Mouse (Mus musculus) ES-E14 (cell line): ENCODE measurements around the gene Uggt2. TPM values are rescaled to one million over a fixed set of nuclear protein-coding genes. Genes with fewer than 3 reads are reported as not detected.

Experiments
- DNase-seq: peaks from one replicate; pipeline ENCODE4 v3.0.0-alpha.2; 2013; ENCODE audit warnings: low read depth, low spot score
- H3K27ac ChIP-seq: 2 replicates; pipeline ENCODE4 v1.5.1; 2012; ENCODE audit warnings: low read depth, mild to moderate bottlenecking, low read length, moderate library complexity, mixed read lengths; ENCODE audit not compliant: poor library complexity, insufficient read depth, severe bottlenecking
- H3K36me3 ChIP-seq: 2 replicates; pipeline ENCODE4 v1.6.1; 2012; ENCODE audit warnings: mild to moderate bottlenecking, low read length, moderate library complexity, mixed read lengths; ENCODE audit not compliant: control insufficient read depth, poor library complexity, insufficient read depth, severe bottlenecking
- H3K4me1 ChIP-seq, 2 experiments: fragments of 150-350 bp in 1 of 2; sonication (generic) in 1 of 2; 2 replicates each; pipeline ENCODE4 v1.6.1; 2012; ENCODE audit warnings: low read length in 2 of 2, mild to moderate bottlenecking in 1 of 2, mixed read lengths in 1 of 2; ENCODE audit not compliant: control insufficient read depth in 2 of 2, insufficient read depth in 2 of 2, poor library complexity in 1 of 2
- H3K4me3 ChIP-seq, 2 experiments: fragments of 150-350 bp in 1 of 2; sonication (generic) in 1 of 2; 2 replicates each; pipeline ENCODE4 v1.5.1; 2012; ENCODE audit warnings: low read length in 2 of 2, low read depth in 1 of 2, mild to moderate bottlenecking in 1 of 2, mixed read lengths in 1 of 2; ENCODE audit not compliant: insufficient read depth in 1 of 2, poor library complexity in 1 of 2, severe bottlenecking in 1 of 2
- H3K9ac ChIP-seq: 2 replicates; pipeline ENCODE4 v1.6.1; 2012; ENCODE audit warnings: low read depth, mild to moderate bottlenecking, low read length, mixed read lengths; ENCODE audit not compliant: poor library complexity, insufficient read depth, severe bottlenecking
- H3K9me3 ChIP-seq: fragments of 150-350 bp; sonication (generic); 2 replicates; pipeline ENCODE4 v1.6.1; 2012; ENCODE audit warnings: low read depth, mild to moderate bottlenecking, low read length; ENCODE audit not compliant: control insufficient read depth, insufficient read depth
- CHD2 ChIP-seq: IDR thresholded peaks from 2 replicates; pipeline ENCODE4 v1.6.1; 2014; ENCODE audit warnings: mild to moderate bottlenecking, low read depth, low read length, inconsistent platforms
- HCFC1 ChIP-seq: IDR thresholded peaks from 2 replicates; pipeline ENCODE4 v1.6.1; 2012; ENCODE audit warnings: low read length, inconsistent platforms, borderline replicate concordance; ENCODE audit not compliant: insufficient read depth
- MAFK ChIP-seq: IDR thresholded peaks from 2 replicates; pipeline ENCODE4 v1.6.1; 2014; ENCODE audit warnings: mild to moderate bottlenecking, low read depth, low read length, inconsistent platforms; ENCODE audit not compliant: insufficient read depth
- ZC3H11A ChIP-seq: IDR thresholded peaks from 2 replicates; pipeline ENCODE4 v1.6.1; 2012; ENCODE audit warnings: low read depth, mild to moderate bottlenecking, inconsistent platforms, low read length, borderline replicate concordance
- ZNF384 ChIP-seq: IDR thresholded peaks from 2 replicates; pipeline ENCODE4 v1.6.1; 2012; ENCODE audit warnings: low read depth, low read length, inconsistent platforms
- in situ Hi-C, 2 experiments: fragments of 600-800 bp; cut with MboI; formaldehyde crosslinking; loops; one replicate each; pipeline ENCODE4 v1.15.1; 2025; ENCODE audit warnings: low sequenced_read_pairs in 2 of 2, inconsistent platforms in 1 of 2; ENCODE audit not compliant: unreplicated experiment in 2 of 2
- total RNA-seq: library from RNA; depleted of rRNA; stranded (reverse); fragments of 300-350 nt; gene quantifications from 2 replicates; pipeline ENCODE4 v1.2.3, GENCODE M21; 2012

Uggt2 gene
- total RNA-seq, 1 experiment, result 5.4 TPM

DNA sequence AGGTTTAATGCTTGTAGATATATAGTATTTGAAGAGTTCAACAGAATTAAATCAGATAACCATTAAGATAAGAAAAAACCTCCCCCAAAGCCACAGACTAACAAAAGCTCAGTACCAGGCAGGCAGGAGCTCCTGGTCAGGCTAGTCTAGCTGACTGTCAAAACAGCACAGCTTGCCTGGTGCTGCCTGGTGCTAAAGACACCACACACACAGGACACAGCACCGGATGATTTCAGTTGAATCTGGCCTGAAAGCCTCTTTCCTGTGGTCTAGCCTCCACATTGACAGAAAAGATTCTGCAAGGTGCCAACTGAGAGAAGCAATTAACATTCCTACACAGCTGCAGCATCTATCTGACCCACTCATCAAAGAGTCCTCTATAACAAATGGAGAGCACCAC, 37.4 kb downstream of the Uggt2 start:
- Histone ChIP-seq H3K36me3 (no peaks in the 10 kb centered on the region), H3K9me3 (no peaks in the 10 kb centered on the region), H3K4me1 (no peaks in the 10 kb centered on the region), H3K9ac (no peak overlapping the region), H3K4me3 (no peak overlapping the region), H3K27ac (no peak overlapping the region)
- DNase-seq, result no peak
- in situ Hi-C loops, result no loop called here
- TF ChIP-seq CHD2, result no peak
- TF ChIP-seq MAFK, result no peak
- TF ChIP-seq HCFC1, result no peak
- no peak for TF ChIP-seq ZNF384
- TF ChIP-seq ZC3H11A, result no peak

DNA sequence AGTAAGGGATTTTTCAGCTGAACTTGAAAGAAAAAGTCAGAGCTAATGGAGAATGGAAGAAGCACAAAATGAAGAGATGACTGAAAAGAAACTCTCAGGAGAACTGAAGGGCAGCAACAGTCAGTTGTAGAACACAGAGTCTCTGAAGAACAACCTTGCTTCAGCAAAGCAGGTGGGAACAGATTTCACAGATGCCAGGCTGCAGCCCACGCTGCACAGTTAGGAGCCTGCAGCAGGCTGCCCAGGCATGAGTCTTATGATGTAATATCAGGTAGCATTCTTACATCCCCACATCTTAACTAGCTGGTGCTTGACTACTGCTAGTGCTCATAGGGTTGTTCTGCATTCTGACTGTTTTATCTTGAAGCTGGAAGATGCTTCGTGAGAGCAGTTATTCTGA, 38.5 kb downstream of the Uggt2 start:
- in situ Hi-C loops, result no loop called here
- H3K4me3 ChIP-seq, result no peak overlapping the region
- H3K9ac ChIP-seq, result no peak overlapping the region
- no peaks in the 10 kb centered on the region for H3K36me3 ChIP-seq
- H3K4me1 ChIP-seq, result no peaks in the 10 kb centered on the region
- no peaks in the 10 kb centered on the region for H3K9me3 ChIP-seq
- no peak for DNase-seq
- TF ChIP-seq CHD2 (no peak), ZC3H11A (no peak)
- no peak overlapping the region for H3K27ac ChIP-seq

DNA sequence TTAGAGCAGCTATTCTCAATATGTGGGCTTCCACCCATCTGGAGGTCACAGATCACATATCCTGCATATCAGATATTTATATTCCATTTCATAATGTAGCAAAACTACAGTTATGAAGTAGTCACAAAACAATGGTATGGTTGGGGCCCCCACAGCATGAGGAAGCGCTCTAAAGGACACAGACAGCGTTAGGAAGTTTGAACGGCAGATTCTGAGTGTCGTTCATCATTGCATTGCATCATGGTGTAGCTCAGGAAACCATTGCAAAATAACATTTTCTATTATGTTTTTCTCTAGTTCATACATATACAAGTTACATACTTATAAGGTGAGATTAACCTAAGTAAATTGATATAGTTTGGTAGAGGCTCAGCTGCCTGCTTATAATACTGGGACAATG, 42.2 kb downstream of the Uggt2 start:
- Histone ChIP-seq H3K9me3 (no peaks in the 10 kb centered on the region), H3K36me3 (no peaks in the 10 kb centered on the region), H3K27ac (no peak overlapping the region), H3K9ac (no peak overlapping the region), H3K4me3 (no peak overlapping the region), H3K4me1 (no peaks in the 10 kb centered on the region; a peak in 1 of 4 replicates)
- no peak for DNase-seq
- in situ Hi-C loops, result no loop called here
- no peak for TF ChIP-seq ZNF384
- no peak for TF ChIP-seq MAFK
- no peak for TF ChIP-seq HCFC1
- TF ChIP-seq CHD2, result no peak
- no peak for TF ChIP-seq ZC3H11A

DNA sequence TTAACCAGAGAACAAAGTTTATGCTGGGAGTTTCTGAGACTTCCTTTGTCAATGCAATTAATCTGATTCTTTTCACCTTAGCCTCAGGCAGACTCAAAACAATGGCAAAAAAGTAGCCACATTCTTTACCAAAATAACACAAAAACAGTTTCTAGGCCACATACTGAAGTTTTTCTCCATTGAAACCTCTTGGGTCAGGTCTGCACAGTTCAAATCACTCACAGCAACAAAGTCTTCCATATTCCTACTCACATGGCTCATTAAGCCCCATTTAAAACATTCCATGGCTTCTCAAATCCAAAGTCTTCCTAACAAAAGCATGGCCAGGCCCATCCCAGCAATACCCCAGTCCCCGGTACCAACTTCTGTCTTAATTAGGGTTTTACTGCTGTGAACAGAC, 46.3 kb downstream of the Uggt2 start:
- Histone ChIP-seq H3K27ac (no peak overlapping the region), H3K4me3 (no peak overlapping the region), H3K9me3 (no peaks in the 10 kb centered on the region), H3K4me1 (no peaks in the 10 kb centered on the region; a peak in 1 of 4 replicates), H3K36me3 (no peaks in the 10 kb centered on the region), H3K9ac (no peak overlapping the region)
- TF ChIP-seq CHD2, result no peak
- DNase-seq, result no peak
- in situ Hi-C loops, result no loop called here

DNA sequence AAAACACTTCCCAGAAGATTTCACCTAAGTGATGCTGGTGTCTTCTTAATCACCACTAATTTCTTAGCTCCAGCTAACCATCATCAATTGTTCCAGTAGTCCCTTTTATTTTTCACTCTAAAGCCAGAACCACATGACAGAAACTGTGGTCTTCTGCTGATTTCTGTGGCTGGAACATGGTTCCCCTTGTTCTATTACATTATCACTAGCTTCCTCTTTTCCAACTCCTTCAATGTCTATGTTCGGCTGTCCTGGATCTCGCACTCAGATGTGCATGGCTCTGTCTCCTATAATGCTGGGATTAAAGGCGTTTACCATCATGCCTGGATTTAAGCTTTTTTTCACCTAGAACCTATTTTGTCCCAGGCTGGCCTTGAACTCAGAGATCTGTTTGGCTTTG, 46.9 kb downstream of the Uggt2 start:
- no peaks in the 10 kb centered on the region for H3K36me3 ChIP-seq
- H3K9ac ChIP-seq, result no peak overlapping the region
- H3K4me1 ChIP-seq, result no peaks in the 10 kb centered on the region; a peak in 1 of 4 replicates
- in situ Hi-C loops, result no loop called here
- DNase-seq, result no peak
- no peak overlapping the region for H3K4me3 ChIP-seq
- H3K9me3 ChIP-seq, result no peaks in the 10 kb centered on the region
- TF ChIP-seq ZNF384 (no peak), HCFC1 (no peak), CHD2 (no peak), ZC3H11A (no peak), MAFK (no peak)
- H3K27ac ChIP-seq, result no peak overlapping the region
